Mouse (Mus musculus): ENCODE results near the gene Plcb1. TPM values are rescaled to one million over a fixed set of nuclear protein-coding genes. Genes with fewer than 3 reads are reported as not detected.

Plcb1 gene
- total RNA-seq (2015): 4.9 and 6.5 TPM in 2 replicates
- total RNA-seq (2017): 3.3 and 5.2 TPM in 2 replicates

- ATAC-seq (replicated peaks; ENCODE audit: poor library complexity): peak; percentile 97
These were observed at the start of gene Plcb1 for GRCm38 (mm10) chr2:134785970-134786855. TSS of gene Plcb1 (plus strand) at chr2:134786067.

- ATAC-seq (replicated peaks; ENCODE audit: poor library complexity): peak; percentile 73
These were observed 30.3 kb upstream of the Plcb1 start for GRCm38 (mm10) chr2:134755537-134755936.

- peak; percentile 98 for ATAC-seq (replicated peaks; ENCODE audit: poor library complexity)
These were observed 29.8 kb upstream of the Plcb1 start for GRCm38 (mm10) chr2:134756086-134756485.

- no peak for ATAC-seq (replicated peaks; ENCODE audit: poor library complexity)
These were observed 24.8 kb upstream of the Plcb1 start for GRCm38 (mm10) chr2:134761029-134761428.

- peak; percentile 53 for ATAC-seq (replicated peaks; ENCODE audit: poor library complexity)
These were observed 22.4 kb upstream of the Plcb1 start for GRCm38 (mm10) chr2:134763406-134763990.

- ATAC-seq (replicated peaks; ENCODE audit: poor library complexity): 0 out of 2 replicates have a peak, but pooled peaks have one; percentile 34
These were observed 21.4 kb upstream of the Plcb1 start for GRCm38 (mm10) chr2:134764506-134764905.

- ATAC-seq (replicated peaks; ENCODE audit: poor library complexity): no peak
These were observed 6.0 kb upstream of the Plcb1 start for GRCm38 (mm10) chr2:134779826-134780225.

GRCm38 (mm10) chr2:134780316-134780715 lies 5.6 kb upstream of the Plcb1 start:
- ATAC-seq (replicated peaks; ENCODE audit: poor library complexity): no peak

- no peak for ATAC-seq (replicated peaks; ENCODE audit: poor library complexity)
These were observed 986 bp downstream of the Plcb1 start for GRCm38 (mm10) chr2:134786856-134787250.

GRCm38 (mm10) chr2:134787336-134788095 lies 1.6 kb downstream of the Plcb1 start:
- ATAC-seq (replicated peaks; ENCODE audit: poor library complexity): no peak

GRCm38 (mm10) chr2:134792926-134793325 lies 7.1 kb downstream of the Plcb1 start:
- no peak for ATAC-seq (replicated peaks; ENCODE audit: poor library complexity)

GRCm38 (mm10) chr2:134800226-134800625 lies 14.4 kb downstream of the Plcb1 start:
- no peak for ATAC-seq (replicated peaks; ENCODE audit: poor library complexity)

- no peak for ATAC-seq (replicated peaks; ENCODE audit: poor library complexity)
These were observed 30.5 kb downstream of the Plcb1 start for GRCm38 (mm10) chr2:134816383-134816782.

- ATAC-seq (replicated peaks; ENCODE audit: poor library complexity): no peak
These were observed 31.4 kb downstream of the Plcb1 start for GRCm38 (mm10) chr2:134817058-134817840.

GRCm38 (mm10) chr2:134821176-134821575 lies 35.3 kb downstream of the Plcb1 start:
- no peak for ATAC-seq (replicated peaks; ENCODE audit: poor library complexity)

- ATAC-seq (replicated peaks; ENCODE audit: poor library complexity): no peak
These were observed 39.8 kb downstream of the Plcb1 start for GRCm38 (mm10) chr2:134825645-134826044.

- no peak for ATAC-seq (replicated peaks; ENCODE audit: poor library complexity)
These were observed 40.5 kb downstream of the Plcb1 start for GRCm38 (mm10) chr2:134826111-134827005.

GRCm38 (mm10) chr2:134827778-134828487 lies 42.1 kb downstream of the Plcb1 start:
- no peak for ATAC-seq (replicated peaks; ENCODE audit: poor library complexity)

GRCm38 (mm10) chr2:134831861-134832260 lies 46.0 kb downstream of the Plcb1 start:
- no peak for ATAC-seq (replicated peaks; ENCODE audit: poor library complexity)

Data from megakaryocyte progenitor cell, adult 5-6 weeks (primary cell).